ENCODE assay signal across 14 mouse cellular contexts in genomic region chr13:63678265-63679260, GRCm38 (mm10).
DNase-seq lines count a peak whose midpoint lies in the region; ATAC-seq and TF ChIP-seq lines count a peak whose summit lies in the region.
"Had no signal": no experiment of that assay in that cellular context is flagged by ENCODE, and none has a peak within 500 bp of the region (broad histone marks: within the 10 kb centered on the region; RNA-seq: fewer than 3 reads in every experiment).

No protein-coding gene starts in this region.

- H3K9me3 ChIP-seq in kidney, postnatal 0 days (replicated peaks; ENCODE audit: low read length), result no peaks in the 10 kb centered on the region
- H3K9me3 ChIP-seq in kidney, embryonic 16.5 days (ENCODE audit: low read length), result no peaks in the 10 kb centered on the region
- H3K9me3 ChIP-seq in hindbrain, embryonic 14.5 days (ENCODE audit: control insufficient read depth, low read length), result no peaks in the 10 kb centered on the region
- no peaks in the 10 kb centered on the region for H3K9me3 ChIP-seq in midbrain, embryonic 16.5 days (replicated peaks; ENCODE audit: control insufficient read depth, low read length, poor library complexity, severe bottlenecking)
- H3K9me3 ChIP-seq: forebrain, embryonic 15.5 days; limb, embryonic 10.5 days; liver, embryonic 15.5 days; midbrain, embryonic 12.5 days had no signal

- no peak overlapping the region for H3K27ac ChIP-seq in kidney, postnatal 0 days
- H3K27ac ChIP-seq in kidney, embryonic 16.5 days (ENCODE audit: low read length), result no peak overlapping the region
- H3K27ac ChIP-seq in hindbrain, embryonic 14.5 days, result no peak overlapping the region
- H3K27ac ChIP-seq in midbrain, embryonic 16.5 days (ENCODE audit: low read length), result no peak overlapping the region
- H3K27ac ChIP-seq: forebrain, embryonic 15.5 days; limb, embryonic 10.5 days; liver, embryonic 15.5 days; midbrain, embryonic 12.5 days had no signal

- no peak overlapping the region for H3K9ac ChIP-seq in kidney, postnatal 0 days (ENCODE audit: low read depth, low read length)
- no peak overlapping the region for H3K9ac ChIP-seq in kidney, embryonic 16.5 days (replicated peaks; ENCODE audit: low read length)
- H3K9ac ChIP-seq in hindbrain, embryonic 14.5 days, result no peak overlapping the region
- H3K9ac ChIP-seq in midbrain, embryonic 16.5 days (ENCODE audit: low read depth, low read length), result no peak overlapping the region
- H3K9ac ChIP-seq: forebrain, embryonic 15.5 days; liver, embryonic 15.5 days; midbrain, embryonic 12.5 days had no signal

- no peak overlapping the region for H3K4me3 ChIP-seq in kidney, postnatal 0 days (replicated peaks; ENCODE audit: low read depth, low read length)
- no peak overlapping the region for H3K4me3 ChIP-seq in kidney, embryonic 16.5 days (ENCODE audit: low read length)
- no peak overlapping the region for H3K4me3 ChIP-seq in hindbrain, embryonic 14.5 days (replicated peaks; ENCODE audit: low read length)
- no peak overlapping the region for H3K4me3 ChIP-seq in midbrain, embryonic 16.5 days (ENCODE audit: low read depth, low read length)
- H3K4me3 ChIP-seq: forebrain, embryonic 15.5 days; limb, embryonic 10.5 days; liver, embryonic 15.5 days; midbrain, embryonic 12.5 days had no signal

- H3K27me3 ChIP-seq in kidney, postnatal 0 days (ENCODE audit: insufficient read depth, low read length), result no peaks in the 10 kb centered on the region
- no peaks in the 10 kb centered on the region for H3K27me3 ChIP-seq in kidney, embryonic 16.5 days (ENCODE audit: insufficient read depth, low read length)
- H3K27me3 ChIP-seq in hindbrain, embryonic 14.5 days (ENCODE audit: control insufficient read depth, insufficient read depth, low read length), result no peaks in the 10 kb centered on the region
- H3K27me3 ChIP-seq in midbrain, embryonic 16.5 days (ENCODE audit: control insufficient read depth, insufficient read depth, low read depth, low read length), result no peaks in the 10 kb centered on the region
- H3K27me3 ChIP-seq: forebrain, embryonic 15.5 days; liver, embryonic 15.5 days; midbrain, embryonic 12.5 days had no signal

- WGBS in kidney, postnatal 0 days, result 47% methylated on average over 10 of the region's 10 CpGs
- 52% methylated on average over 10 of the region's 10 CpGs for WGBS in kidney, embryonic 16.5 days
- WGBS in hindbrain, embryonic 14.5 days, result 80% methylated on average over 10 of the region's 10 CpGs
- WGBS in midbrain, embryonic 16.5 days, result 73% methylated on average over 10 of the region's 10 CpGs

- peak; percentile 59 for DNase-seq in adrenal gland, postnatal 14 days
- DNase-seq in adrenal gland, adult 8-10 months, result no peak
- peak; percentile 46 for DNase-seq in kidney, postnatal 0 days (ENCODE audit: low spot score)
- DNase-seq in MEL-GATA-1-ER (ENCODE audit: extremely low read depth, low read depth), result peak; percentile 93
- DNase-seq in lung, postnatal 14 days, result peak; percentile 43
- no peak for DNase-seq in hindbrain, embryonic 14.5 days (ENCODE audit: low spot score)
- DNase-seq: cerebellum, adult 2 months; kidney, postnatal 25 days had no signal

- H3K4me1 ChIP-seq in kidney, postnatal 0 days (replicated peaks; ENCODE audit: insufficient read depth, low read length), result no peaks in the 10 kb centered on the region
- no peaks in the 10 kb centered on the region for H3K4me1 ChIP-seq in kidney, embryonic 16.5 days (ENCODE audit: insufficient read depth, low read length)
- H3K4me1 ChIP-seq in hindbrain, embryonic 14.5 days (replicated peaks; ENCODE audit: control insufficient read depth, insufficient read depth, low read length), result no peaks in the 10 kb centered on the region
- H3K4me1 ChIP-seq in midbrain, embryonic 16.5 days (ENCODE audit: control insufficient read depth, insufficient read depth, low read length), result no peaks in the 10 kb centered on the region
- H3K4me1 ChIP-seq: forebrain, embryonic 15.5 days; limb, embryonic 10.5 days; liver, embryonic 15.5 days; midbrain, embryonic 12.5 days had no signal

- no peaks in the 10 kb centered on the region for H3K36me3 ChIP-seq in kidney, postnatal 0 days (ENCODE audit: insufficient read depth, low read length)
- no peaks in the 10 kb centered on the region for H3K36me3 ChIP-seq in kidney, embryonic 16.5 days (ENCODE audit: insufficient read depth, low read length)
- no peaks in the 10 kb centered on the region for H3K36me3 ChIP-seq in hindbrain, embryonic 14.5 days (replicated peaks; ENCODE audit: control insufficient read depth, insufficient read depth)
- H3K36me3 ChIP-seq in midbrain, embryonic 16.5 days (ENCODE audit: control insufficient read depth, insufficient read depth, low read length), result no peaks in the 10 kb centered on the region
- H3K36me3 ChIP-seq: forebrain, embryonic 15.5 days; limb, embryonic 10.5 days; liver, embryonic 15.5 days; midbrain, embryonic 12.5 days had no signal

- no peak for TF ChIP-seq CTCF in kidney, postnatal 0 days (IDR thresholded peaks at IDR 0.05; ENCODE audit: low read depth)

- ATAC-seq in kidney, postnatal 0 days (replicated peaks; ENCODE audit: low FRiP score, low read depth), result no peak
- ATAC-seq in kidney, embryonic 16.5 days (ENCODE audit: low FRiP score, low TSS enrichment), result no peak
- ATAC-seq in hindbrain, embryonic 14.5 days (ENCODE audit: low FRiP score), result no peak
- no peak for ATAC-seq in midbrain, embryonic 16.5 days
- ATAC-seq: forebrain, embryonic 15.5 days had no signal

- H3K4me2 ChIP-seq in kidney, postnatal 0 days (ENCODE audit: low read length), result no peak overlapping the region
- H3K4me2 ChIP-seq in kidney, embryonic 16.5 days (replicated peaks; ENCODE audit: low read depth, low read length), result no peak overlapping the region
- no peak overlapping the region for H3K4me2 ChIP-seq in hindbrain, embryonic 14.5 days (replicated peaks)
- H3K4me2 ChIP-seq in midbrain, embryonic 16.5 days (ENCODE audit: low read length), result no peak overlapping the region
- H3K4me2 ChIP-seq: forebrain, embryonic 15.5 days; liver, embryonic 15.5 days; midbrain, embryonic 12.5 days had no signal

Comparison
In these comparisons a context has a peak if more than half of its experiments do, and no peak if none do; other contexts are left out.
1. DNase-seq: peak in adrenal gland, postnatal 14 days (single experiment), kidney, postnatal 0 days (single experiment), MEL-GATA-1-ER (single experiment) and lung, postnatal 14 days (single experiment); none in adrenal gland, adult 8-10 months (single experiment) and hindbrain, embryonic 14.5 days (single experiment).